Mouse (Mus musculus) stomach, embryonic 14.5 days (tissue): ENCODE measurements around the gene Nap1l1. TPM values are rescaled to one million over a fixed set of nuclear protein-coding genes. Genes with fewer than 3 reads are reported as not detected.

Experiments
- ATAC-seq: fragments of 200-750 bp; cut with Nextera tagmentation; 2 replicates; pipeline ENCODE4 v1.8.0; 2017; ENCODE audit warnings: low read depth, moderate TSS enrichment; ENCODE audit not compliant: insufficient number of reproducible peaks, insufficient read depth, low FRiP score
- H3K27ac ChIP-seq: fragments of 300-500 bp; sonication (generic); 2 replicates; pipeline ENCODE4 v1.5.1; 2014; ENCODE audit warnings: mild to moderate bottlenecking, low read length, moderate library complexity, mixed read lengths
- H3K27me3 ChIP-seq: fragments of 300-500 bp; sonication (generic); 2 replicates; pipeline ENCODE4 v1.6.1; 2014; ENCODE audit warnings: low read length, control low read depth, mixed read lengths; ENCODE audit not compliant: control insufficient read depth, insufficient read depth
- H3K36me3 ChIP-seq: fragments of 300-500 bp; sonication (generic); 2 replicates; pipeline ENCODE4 v1.6.1; 2014; ENCODE audit warnings: mild to moderate bottlenecking, control low read depth, low read length, moderate library complexity, mixed read lengths; ENCODE audit not compliant: control insufficient read depth, insufficient read depth
- H3K4me1 ChIP-seq: fragments of 300-500 bp; sonication (generic); 2 replicates; pipeline ENCODE4 v1.6.1; 2014; ENCODE audit warnings: low read length, control low read depth, mixed read lengths; ENCODE audit not compliant: control insufficient read depth, insufficient read depth
- H3K4me2 ChIP-seq: fragments of 300-500 bp; sonication (generic); replicated peaks from 2 replicates; pipeline ENCODE4 v1.6.1; 2014; ENCODE audit warnings: low read depth, low read length, control low read depth
- H3K4me3 ChIP-seq: fragments of 300-500 bp; sonication (generic); 2 replicates; pipeline ENCODE4 v1.5.1; 2014; ENCODE audit warnings: low read depth, low read length, control low read depth
- H3K9ac ChIP-seq: fragments of 300-500 bp; sonication (generic); replicated peaks from 2 replicates; pipeline ENCODE4 v1.6.1; 2014; ENCODE audit warnings: low read depth, mild to moderate bottlenecking, control low read depth, low read length, moderate library complexity, mixed read lengths
- H3K9me3 ChIP-seq: fragments of 300-500 bp; sonication (generic); 2 replicates; pipeline ENCODE4 v1.6.1; 2016; ENCODE audit warnings: low read depth, low read length, control low read depth; ENCODE audit not compliant: control insufficient read depth
- WGBS: fragments of 180-500 bp; shearing (Covaris S2); extraction: QIAGEN DNeasy Blood & Tissue Kit; methylation state at CpG from one replicate; pipeline ENCODE4 v1.1.7; 2014; 5-methylcytosine and 5-hydroxymethylcytosine counted together
- polyA plus RNA-seq: library from polyadenylated mRNA; unstranded; fragments of >200 nt; fragmentation: Nextera tagmentation; extraction: Ambion mirVana; gene quantifications from 2 replicates; pipeline ENCODE4 v1.2.1, GENCODE M21; 2014

Gene Nap1l1
- polyA plus RNA-seq, 1 experiment from 2014 or later = 277 TPM

DNA sequence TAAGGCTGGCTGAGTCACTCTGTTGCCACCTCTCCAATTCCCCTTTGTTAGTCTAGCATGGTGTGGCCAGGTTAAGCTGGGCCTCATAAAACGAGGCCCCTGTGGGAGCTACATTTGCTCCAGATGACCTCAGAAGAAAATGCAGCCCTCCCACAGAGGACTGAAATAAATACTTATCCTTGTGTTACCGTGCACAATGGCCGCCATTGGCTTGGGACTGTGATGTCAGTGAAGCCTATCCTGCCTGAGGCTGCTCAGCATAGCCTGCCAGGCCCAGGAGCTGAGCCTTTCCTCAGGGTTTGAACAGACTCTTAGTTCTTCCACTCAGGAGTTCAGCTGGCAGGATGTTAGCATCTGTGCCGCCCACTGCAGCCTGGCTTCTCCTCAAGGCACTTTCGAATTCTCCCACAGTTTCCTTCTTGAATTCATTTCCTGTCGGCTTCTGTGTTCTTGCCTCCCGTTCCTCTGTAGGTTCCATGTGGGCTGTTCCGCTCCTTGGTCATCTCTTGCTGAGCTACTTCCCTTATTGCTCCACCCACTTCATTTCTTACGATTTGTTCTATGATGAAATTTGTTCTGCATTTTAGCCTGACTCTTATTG lies 66.8 kb downstream of the Nap1l1 start:
- 42% methylated on average over 9 of the region's 9 CpGs for WGBS
- no peak overlapping the region for H3K4me2 ChIP-seq
- peaks cover 21% of the 10 kb centered on the region for H3K4me1 ChIP-seq
- no peak overlapping the region for H3K4me3 ChIP-seq
- H3K9me3 ChIP-seq = peaks cover 4% of the 10 kb centered on the region; the same call in 1 of the 2 replicates
- no peaks in the 10 kb centered on the region for H3K36me3 ChIP-seq
- no peaks in the 10 kb centered on the region for H3K27me3 ChIP-seq
- H3K9ac ChIP-seq = no peak overlapping the region
- H3K27ac ChIP-seq = peak overlapping the region; percentile 52; the same call in 1 of the 2 replicates
- ATAC-seq = peak; percentile 47

DNA sequence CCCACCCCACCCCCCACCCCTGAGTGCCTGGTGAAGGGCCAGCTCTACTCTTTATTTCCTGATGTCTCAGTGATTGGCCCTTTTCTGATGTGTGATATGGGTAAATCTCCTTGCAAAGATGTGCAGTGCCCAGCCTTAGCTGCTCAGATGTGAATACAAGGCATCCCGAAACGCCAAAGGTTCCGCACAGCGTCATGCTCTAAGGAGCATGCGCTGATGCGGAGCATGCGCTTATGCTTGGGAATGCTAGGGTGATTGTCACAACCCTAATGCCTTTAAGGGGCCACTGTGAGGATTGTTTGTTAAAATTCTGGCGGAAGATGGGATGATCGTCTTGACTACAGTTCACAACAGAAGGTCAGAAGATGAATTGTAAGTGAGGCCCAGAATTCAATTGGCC lies 67.7 kb downstream of the Nap1l1 start:
- Histone ChIP-seq H3K27me3 (no peaks in the 10 kb centered on the region), H3K9ac (no peak overlapping the region), H3K4me3 (no peak overlapping the region), H3K4me1 (peaks cover 21% of the 10 kb centered on the region), H3K9me3 (peaks cover 4% of the 10 kb centered on the region; the same call in 1 of the 2 replicates), H3K36me3 (no peaks in the 10 kb centered on the region), H3K27ac (no peak overlapping the region), H3K4me2 (no peak overlapping the region)
- 89% methylated on average over 9 of the region's 9 CpGs for WGBS
- ATAC-seq = no peak

DNA sequence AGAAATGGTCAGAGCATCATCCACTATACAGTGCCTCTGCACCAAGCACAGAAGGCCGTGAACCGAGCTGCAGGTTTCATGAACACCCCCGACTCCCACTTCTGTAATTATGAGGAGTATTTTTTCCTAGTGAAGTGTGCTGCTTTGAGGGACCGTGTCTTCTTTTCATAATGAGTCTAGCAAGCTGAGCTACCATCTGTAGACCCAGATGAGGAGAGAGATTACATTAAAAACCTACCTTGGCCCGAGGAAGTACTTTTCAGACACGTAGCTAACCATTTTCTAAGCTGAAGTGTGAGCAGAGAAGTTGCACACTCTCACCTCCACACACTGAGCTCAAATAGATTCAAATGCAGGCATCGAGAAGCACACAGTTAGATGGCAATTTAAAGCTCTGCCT lies 70.1 kb downstream of the Nap1l1 start:
- H3K9ac ChIP-seq = no peak overlapping the region
- H3K27ac ChIP-seq = no peak overlapping the region
- 79% methylated on average over 7 of the region's 7 CpGs for WGBS
- no peaks in the 10 kb centered on the region for H3K27me3 ChIP-seq
- H3K9me3 ChIP-seq = peaks cover 4% of the 10 kb centered on the region; the same call in 1 of the 2 replicates
- peaks cover 21% of the 10 kb centered on the region for H3K4me1 ChIP-seq
- no peak overlapping the region for H3K4me2 ChIP-seq
- no peak overlapping the region for H3K4me3 ChIP-seq
- ATAC-seq = no peak
- H3K36me3 ChIP-seq = no peaks in the 10 kb centered on the region

DNA sequence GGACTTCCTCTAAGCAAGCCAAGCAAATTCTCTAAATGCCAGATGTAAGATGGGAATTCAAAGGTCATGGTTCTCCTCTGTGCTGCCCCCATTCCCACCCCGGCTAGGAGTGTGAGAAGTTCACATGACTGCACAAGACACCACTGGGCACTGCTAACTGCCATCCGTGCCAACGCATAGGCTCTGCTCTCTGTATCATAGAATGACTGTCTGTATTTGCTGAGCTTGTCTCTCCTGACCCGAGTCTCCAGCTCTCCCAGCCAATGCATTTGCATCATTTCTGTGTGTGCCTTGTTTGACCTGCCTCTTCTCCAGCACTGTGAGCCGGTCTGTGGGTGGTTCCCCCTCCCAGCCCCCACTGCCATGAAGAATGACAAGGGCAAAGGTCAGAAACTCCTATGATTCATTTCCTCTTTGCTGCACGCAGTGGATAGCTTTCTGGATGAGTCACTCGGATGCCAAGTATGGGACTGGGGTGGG lies 70.8 kb downstream of the Nap1l1 start:
- Histone ChIP-seq H3K4me1 (peaks cover 18% of the 10 kb centered on the region), H3K27me3 (no peaks in the 10 kb centered on the region), H3K4me3 (no peak overlapping the region), H3K27ac (no peak overlapping the region), H3K36me3 (no peaks in the 10 kb centered on the region), H3K9ac (no peak overlapping the region), H3K9me3 (peaks cover 4% of the 10 kb centered on the region; the same call in 1 of the 2 replicates), H3K4me2 (no peak overlapping the region)
- ATAC-seq = peak; percentile 47
- WGBS = 19% methylated on average over 7 of the region's 7 CpGs

DNA sequence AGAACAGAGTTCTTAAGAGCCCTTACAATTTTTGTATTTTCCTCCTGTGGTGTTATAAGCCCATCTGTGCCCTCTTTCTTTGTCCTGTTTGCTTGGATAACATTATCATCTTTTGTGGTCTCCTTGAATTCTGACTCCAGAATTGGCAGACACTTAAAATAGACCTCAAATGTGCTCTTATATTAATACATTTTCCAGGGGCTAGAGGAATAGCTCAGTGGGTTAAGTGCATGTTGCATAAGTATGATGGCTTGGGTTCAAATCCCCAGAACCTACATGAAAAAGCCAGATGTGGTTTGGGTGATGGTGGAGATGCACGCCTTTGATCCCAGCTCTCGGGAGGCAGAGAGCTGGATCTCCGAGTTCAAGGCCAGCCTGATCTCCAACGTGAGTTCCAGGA lies 71.3 kb downstream of the Nap1l1 start:
- no peak overlapping the region for H3K27ac ChIP-seq
- 75% methylated on average over 4 of the region's 4 CpGs for WGBS

DNA sequence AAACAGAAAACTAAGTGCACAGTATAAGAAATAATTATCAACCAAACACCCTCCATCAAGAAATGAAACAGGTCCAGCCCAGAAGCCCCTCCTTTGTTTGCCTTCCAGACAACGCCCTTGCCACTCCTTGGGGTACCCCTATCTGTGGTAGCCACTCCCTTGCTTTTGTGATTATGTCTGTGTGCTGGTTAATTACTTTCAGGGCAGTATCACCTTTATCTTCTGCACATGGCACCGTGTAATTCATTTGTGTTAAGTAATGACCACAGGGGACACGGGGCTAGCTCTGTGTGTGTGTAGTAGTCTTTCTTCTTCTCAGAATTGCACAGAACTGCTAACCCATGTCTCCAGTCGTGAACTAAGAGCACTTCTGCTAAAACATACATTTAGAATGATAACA lies 72.6 kb downstream of the Nap1l1 start:
- ATAC-seq = peak; percentile 56
- Histone ChIP-seq H3K36me3 (no peaks in the 10 kb centered on the region), H3K4me1 (peaks cover 17% of the 10 kb centered on the region), H3K27me3 (no peaks in the 10 kb centered on the region), H3K27ac (no peak overlapping the region), H3K9me3 (peaks cover 4% of the 10 kb centered on the region; the same call in 1 of the 2 replicates), H3K4me2 (no peak overlapping the region), H3K9ac (no peak overlapping the region), H3K4me3 (no peak overlapping the region)
- 66% methylated on average over 4 of the region's 4 CpGs for WGBS

More for the DNA sequence above, 71.3 kb downstream of the Nap1l1 start:
- Histone ChIP-seq H3K9me3 (peaks cover 4% of the 10 kb centered on the region; the same call in 1 of the 2 replicates), H3K9ac (no peak overlapping the region), H3K4me1 (peaks cover 18% of the 10 kb centered on the region), H3K27me3 (no peaks in the 10 kb centered on the region), H3K4me3 (no peak overlapping the region), H3K36me3 (no peaks in the 10 kb centered on the region), H3K4me2 (no peak overlapping the region)
- no peak for ATAC-seq

Other genes starting within 250 kb of the Nap1l1 start
- 4.9 and 6.0 TPM in 2 replicates for gene Bbs10, start 174.5 kb upstream of the Nap1l1 start, polyA plus RNA-seq
- gene Phlda1, start 33.1 kb downstream of the Nap1l1 start, polyA plus RNA-seq = 56.3 and 60.2 TPM in 2 replicates